Mouse (Mus musculus) kidney, adult 2 months (tissue): ENCODE results near the gene Mprip. TPM values are rescaled to one million over a fixed set of nuclear protein-coding genes. Genes with fewer than 3 reads are reported as not detected.

Experiments used
- DNase-seq: peaks from one replicate; pipeline ENCODE4 v3.0.0; 2021
- H3K27ac ChIP-seq: fragments of 200-500 bp; 2 replicates; pipeline ENCODE4 v1.5.1; 2012; ENCODE audit warnings: low read depth, low read length, control low read depth, inconsistent platforms; ENCODE audit not compliant: insufficient read depth
- H3K27me3 ChIP-seq: fragments of 200-500 bp; replicated peaks from 2 replicates; pipeline ENCODE4 v1.6.1; 2012; ENCODE audit warnings: mild to moderate bottlenecking, moderate library complexity, low read length, inconsistent platforms; ENCODE audit not compliant: control insufficient read depth, insufficient read depth
- H3K36me3 ChIP-seq: fragments of 200-500 bp; 2 replicates; pipeline ENCODE4 v1.6.1; 2012; ENCODE audit warnings: mild to moderate bottlenecking, moderate library complexity, low read length, inconsistent platforms; ENCODE audit not compliant: control insufficient read depth, insufficient read depth
- H3K4me1 ChIP-seq: fragments of 200-500 bp; 2 replicates; pipeline ENCODE4 v1.6.1; 2011; ENCODE audit warnings: low read length; ENCODE audit not compliant: control insufficient read depth, insufficient read depth
- H3K4me3 ChIP-seq: fragments of 200-500 bp; 2 replicates; pipeline ENCODE4 v1.5.1; 2011; ENCODE audit warnings: mild to moderate bottlenecking, low read depth, low read length, control low read depth; ENCODE audit not compliant: insufficient read depth
- CTCF ChIP-seq: fragments of 200-500 bp; conservative IDR thresholded peaks from 2 replicates; pipeline ENCODE4 v1.5.1; 2011; ENCODE audit warnings: low read depth, mild to moderate bottlenecking, control low read depth, low read length, moderate library complexity, mixed read lengths; ENCODE audit not compliant: insufficient read depth, insufficient read length
- POLR2A ChIP-seq: fragments of 200-500 bp; IDR thresholded peaks from one replicate; pipeline ENCODE4 v1.6.1; 2011; ENCODE audit warnings: low read depth, low read length, control low read depth
- WGBS: fragments of 180-500 bp; shearing (Covaris S2); methylation state at CpG from one replicate; pipeline ENCODE4 v1.1.7; 2018; 5-methylcytosine and 5-hydroxymethylcytosine counted together
- polyA plus RNA-seq: library from polyadenylated mRNA; depleted of rRNA; stranded (reverse); fragments of >200 nt; gene quantifications from 2 replicates; pipeline ENCODE4 v1.2.3, GENCODE M21; 2012

Mprip gene
- polyA plus RNA-seq, 1 experiment, result 115 TPM

DNA sequence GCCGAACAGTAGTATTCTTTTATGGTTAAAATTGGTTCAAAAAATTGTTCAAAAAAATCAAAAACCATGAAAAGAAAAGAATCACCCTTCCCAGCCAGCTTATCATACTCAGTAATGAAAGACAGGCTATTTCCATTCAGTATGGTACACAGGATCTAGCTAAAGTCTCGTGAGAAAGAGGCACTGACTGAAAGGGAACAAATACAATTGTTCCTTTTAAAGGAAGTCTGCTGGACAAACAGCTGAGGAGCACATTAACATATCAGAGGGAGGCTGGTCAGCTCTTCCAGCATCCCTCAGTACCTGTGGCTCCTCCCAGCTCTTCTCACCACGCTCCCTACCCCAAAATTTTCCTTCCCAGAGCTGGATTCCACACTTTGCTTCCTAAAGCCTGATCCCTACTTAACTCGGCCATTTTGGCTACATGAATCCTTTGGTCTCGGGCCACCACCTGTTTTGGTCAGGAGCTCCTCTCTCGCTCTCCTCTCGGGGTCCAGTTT is 121.0 kb downstream of the Mprip start:
- DNase-seq, result no peak
- H3K27me3 ChIP-seq, result no peaks in the 10 kb centered on the region
- WGBS, result 87% methylated on average over 7 of the region's 7 CpGs

DNA sequence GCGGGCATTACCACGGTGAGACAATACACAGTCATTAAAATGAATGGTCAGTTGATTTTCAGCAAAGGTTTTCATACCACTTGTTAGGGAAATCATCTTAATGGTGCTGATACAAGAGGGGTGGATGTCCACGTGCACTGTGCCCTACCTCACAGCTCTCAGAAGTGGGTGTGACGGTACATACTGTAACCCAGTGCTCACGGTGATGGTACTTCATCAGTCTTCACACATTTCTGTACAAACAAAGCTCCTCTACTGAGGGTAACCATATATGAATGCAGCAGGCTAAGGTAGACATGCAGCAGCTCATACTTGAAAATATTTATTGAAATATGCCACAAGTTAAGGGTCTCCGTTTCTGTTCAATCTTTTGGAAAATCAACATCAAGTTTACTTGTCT is 122.5 kb downstream of the Mprip start:
- no peak for DNase-seq
- no peaks in the 10 kb centered on the region for H3K27me3 ChIP-seq
- 83% methylated on average over 6 of the region's 6 CpGs for WGBS
- H3K36me3 ChIP-seq, result no peaks in the 10 kb centered on the region
- H3K4me3 ChIP-seq, result no peak overlapping the region
- TF ChIP-seq CTCF (no peak), POLR2A (no peak)
- H3K4me1 ChIP-seq, result 0 out of 2 replicates have a peak, but pooled peaks cover 4% of the 10 kb centered on the region
- no peak overlapping the region for H3K27ac ChIP-seq

More for the DNA sequence above, 121.0 kb downstream of the Mprip start:
- Histone ChIP-seq H3K27ac (no peak overlapping the region), H3K4me1 (0 out of 2 replicates have a peak, but pooled peaks cover 4% of the 10 kb centered on the region), H3K4me3 (no peak overlapping the region), H3K36me3 (no peaks in the 10 kb centered on the region)
- TF ChIP-seq CTCF, result no peak
- no peak for TF ChIP-seq POLR2A

DNA sequence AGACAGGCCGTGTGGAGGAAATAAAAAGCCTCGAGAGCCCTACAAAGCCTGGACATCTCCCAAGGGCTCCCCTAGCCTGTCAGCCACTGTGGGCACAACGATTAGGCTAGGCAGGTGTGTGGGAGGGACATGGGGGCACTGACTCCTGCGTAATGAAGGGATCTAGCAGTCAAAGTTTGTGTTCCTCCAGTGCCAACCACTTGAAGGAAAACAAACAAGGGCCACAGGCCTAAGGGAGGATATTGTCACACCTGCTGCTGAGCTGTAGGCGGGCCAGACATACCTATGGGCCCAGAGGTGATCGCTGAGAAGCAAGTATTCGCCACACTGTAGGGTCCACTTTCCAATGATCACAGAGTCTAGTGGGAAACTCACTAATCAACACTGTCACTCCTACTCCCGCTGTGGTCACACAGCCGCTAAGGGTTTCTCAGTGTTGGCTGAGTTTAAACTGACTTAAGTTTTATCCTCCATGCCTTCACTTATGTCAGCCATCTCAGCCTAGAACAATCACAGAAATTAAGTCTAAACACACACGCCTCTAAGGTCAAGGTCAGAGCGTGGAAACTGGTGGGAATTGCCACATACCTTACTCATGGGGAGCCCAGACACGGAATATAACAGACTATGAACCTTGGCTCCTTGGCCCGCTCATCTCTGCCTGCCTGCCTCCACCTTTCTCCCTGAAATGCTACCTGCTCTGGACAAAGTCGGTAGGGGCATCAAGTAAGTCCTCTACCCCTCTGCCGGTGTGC is 125.5 kb downstream of the Mprip start:
- Histone ChIP-seq H3K27me3 (no peaks in the 10 kb centered on the region), H3K4me3 (peak overlapping the region; percentile 23; the same call in 1 of the 2 replicates), H3K4me1 (0 out of 2 replicates have a peak, but pooled peaks cover 4% of the 10 kb centered on the region), H3K27ac (no peak overlapping the region), H3K36me3 (no peaks in the 10 kb centered on the region)
- TF ChIP-seq CTCF (no peak), POLR2A (no peak)
- 49% methylated on average over 15 of the region's 15 CpGs for WGBS
- no peak for DNase-seq

GRCm38 (mm10) chr11:59787199-59787781 is 126.2 kb downstream of the Mprip start, which contains the start of gene Pld6:
Gene Pld6, minus strand, starts transcription at chr11:59787645.
- 2% methylated on average over 51 of the region's 51 CpGs for WGBS
- no peak for TF ChIP-seq CTCF
- no peak for TF ChIP-seq POLR2A
- no peaks in the 10 kb centered on the region for H3K36me3 ChIP-seq
- H3K27ac ChIP-seq, result no peak within 1 kb of the TSS
- H3K27me3 ChIP-seq, result no peaks in the 10 kb centered on the region
- DNase-seq, result peak; percentile 64
- 0 out of 2 replicates have a peak, but pooled peaks cover 4% of the 10 kb centered on the region for H3K4me1 ChIP-seq
- H3K4me3 ChIP-seq, result peak within 1 kb of the TSS; percentile 23; the same call in 1 of the 2 replicates

- Histone ChIP-seq H3K36me3 (peaks cover 8% of the 10 kb centered on the region), H3K4me1 (0 out of 2 replicates have a peak, but pooled peaks cover 4% of the 10 kb centered on the region), H3K4me3 (no peak overlapping the region), H3K27me3 (no peaks in the 10 kb centered on the region), H3K27ac (no peak overlapping the region)
- TF ChIP-seq CTCF, result no peak
- no peak for TF ChIP-seq POLR2A
- no peak for DNase-seq
- 93% methylated on average over 1 of the region's 1 CpGs for WGBS
Measured at GRCm38 (mm10) chr11:59789311-59789710, 128.2 kb downstream of the Mprip start.

DNA sequence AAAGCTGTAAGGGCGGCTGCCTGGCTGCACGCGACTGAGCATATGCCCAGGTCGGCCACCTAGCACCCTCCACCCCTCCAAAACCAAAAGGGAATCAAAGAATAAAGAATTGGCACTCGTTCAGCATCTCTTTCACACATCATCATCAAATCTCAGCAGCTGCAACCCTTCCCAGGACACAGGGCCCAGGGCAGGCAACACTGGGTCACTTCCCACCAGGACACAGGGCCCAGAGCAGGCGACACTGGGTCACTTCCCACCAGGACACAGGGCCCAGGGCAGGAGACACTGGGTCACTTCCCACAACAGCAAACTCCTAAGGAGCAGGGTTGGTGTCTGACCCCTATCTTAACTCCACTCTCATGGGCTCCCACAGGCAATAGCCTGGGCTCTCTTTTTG is 132.3 kb downstream of the Mprip start:
- TF ChIP-seq CTCF, result no peak
- no peak for TF ChIP-seq POLR2A
- H3K4me3 ChIP-seq, result no peak overlapping the region
- no peaks in the 10 kb centered on the region for H3K4me1 ChIP-seq
- H3K27ac ChIP-seq, result no peak overlapping the region
- H3K27me3 ChIP-seq, result no peaks in the 10 kb centered on the region
- WGBS, result 83% methylated on average over 6 of the region's 6 CpGs
- peaks cover 13% of the 10 kb centered on the region for H3K36me3 ChIP-seq
- no peak for DNase-seq

DNA sequence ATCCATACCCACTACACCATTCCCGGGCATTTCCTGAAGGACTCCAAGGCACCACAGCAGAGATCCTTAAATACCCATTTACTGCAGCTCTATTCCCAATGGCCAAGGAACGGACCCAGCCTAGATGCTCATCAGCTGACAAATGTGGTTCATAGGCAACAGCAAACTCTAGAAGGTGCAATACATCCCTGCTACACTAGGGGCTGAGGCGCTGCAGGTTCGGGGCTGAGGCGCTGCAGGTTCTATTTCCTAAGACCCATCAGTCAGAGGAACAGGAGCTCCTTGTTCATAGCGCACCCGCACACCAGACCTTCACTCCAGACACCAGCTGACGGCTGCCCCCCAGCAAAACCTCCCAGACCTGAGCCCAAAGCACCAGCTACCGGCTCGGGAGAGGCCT is 139.3 kb downstream of the Mprip start:
- H3K4me3 ChIP-seq, result no peak overlapping the region
- 96% methylated on average over 10 of the region's 10 CpGs for WGBS
- TF ChIP-seq CTCF (0 out of 2 replicates have a peak, but pooled peaks have one; percentile 24), POLR2A (no peak)

More for the DNA sequence above, 139.3 kb downstream of the Mprip start:
- Histone ChIP-seq H3K4me1 (no peaks in the 10 kb centered on the region), H3K27me3 (no peaks in the 10 kb centered on the region), H3K36me3 (peaks cover 11% of the 10 kb centered on the region), H3K27ac (no peak overlapping the region)
- no peak for DNase-seq
